Mouse (Mus musculus) heart, embryonic 15.5 days (tissue): ENCODE measurements at regions not wholly inside any gene's neighbourhood (a gene's known extent, or its start where the extent isn't known, plus 50 kb on each side); places are given as distances from the start of the nearest gene placed in this dataset.

Source experiments
- ATAC-seq: fragments of 200-750 bp; cut with Nextera tagmentation; replicated peaks from 2 replicates; pipeline ENCODE4 v1.8.0; 2017; ENCODE audit warnings: low read depth, moderate TSS enrichment; ENCODE audit not compliant: insufficient number of reproducible peaks, insufficient read depth, low FRiP score
- H3K27ac ChIP-seq: fragments of 300-500 bp; sonication (generic); 2 replicates; pipeline ENCODE4 v1.5.1; 2015; ENCODE audit warnings: mild to moderate bottlenecking, inconsistent platforms
- H3K27me3 ChIP-seq: fragments of 300-500 bp; sonication (generic); 2 replicates; pipeline ENCODE4 v1.6.1; 2015; ENCODE audit warnings: inconsistent platforms
- H3K36me3 ChIP-seq: fragments of 300-500 bp; sonication (generic); 2 replicates; pipeline ENCODE4 v1.6.1; 2015; ENCODE audit warnings: mild to moderate bottlenecking, inconsistent platforms
- H3K4me1 ChIP-seq: fragments of 300-500 bp; sonication (generic); replicated peaks from 2 replicates; pipeline ENCODE4 v1.6.1; 2015; ENCODE audit warnings: inconsistent platforms
- H3K4me2 ChIP-seq: fragments of 300-500 bp; sonication (generic); 2 replicates; pipeline ENCODE4 v1.6.1; 2015; ENCODE audit warnings: inconsistent platforms, mild to moderate bottlenecking, moderate library complexity
- H3K4me3 ChIP-seq: fragments of 300-500 bp; sonication (generic); 2 replicates; pipeline ENCODE4 v1.5.1; 2015; ENCODE audit warnings: mild to moderate bottlenecking, inconsistent platforms
- H3K9ac ChIP-seq: fragments of 300-500 bp; sonication (generic); 2 replicates; pipeline ENCODE4 v1.6.1; 2015; ENCODE audit warnings: mild to moderate bottlenecking, inconsistent platforms
- H3K9me3 ChIP-seq: fragments of 300-500 bp; sonication (generic); replicated peaks from 2 replicates; pipeline ENCODE4 v1.6.1; 2016; ENCODE audit warnings: inconsistent platforms
- WGBS: fragments of 180-500 bp; shearing (Covaris S2); methylation state at CpG from one replicate; pipeline ENCODE4 v1.1.7; 2015; ENCODE audit warnings: mixed read lengths; 5-methylcytosine and 5-hydroxymethylcytosine counted together

GRCm38 (mm10) chr10:118603857-118604414 lies 163.1 kb downstream of the Ifng start:
- H3K9me3 ChIP-seq: no peaks in the 10 kb centered on the region
- no peak overlapping the region for H3K9ac ChIP-seq
- 0 out of 2 replicates have a peak, but pooled peaks cover 3% of the 10 kb centered on the region for H3K4me1 ChIP-seq
- no peak overlapping the region for H3K27ac ChIP-seq
- no peak overlapping the region for H3K4me3 ChIP-seq
- ATAC-seq: no peak
- H3K27me3 ChIP-seq: no peaks in the 10 kb centered on the region
- no peaks in the 10 kb centered on the region for H3K36me3 ChIP-seq
- no peak overlapping the region for H3K4me2 ChIP-seq
- WGBS: 82% methylated on average over 13 of the region's 13 CpGs

- Histone ChIP-seq H3K4me1 (0 out of 2 replicates have a peak, but pooled peaks cover 3% of the 10 kb centered on the region), H3K27me3 (no peaks in the 10 kb centered on the region), H3K9ac (no peak overlapping the region), H3K4me2 (no peak overlapping the region), H3K9me3 (no peaks in the 10 kb centered on the region), H3K4me3 (no peak overlapping the region), H3K27ac (no peak overlapping the region), H3K36me3 (no peaks in the 10 kb centered on the region)
- no peak for ATAC-seq
- WGBS: 92% methylated on average over 10 of the region's 10 CpGs
These were observed 164.4 kb downstream of the Ifng start for GRCm38 (mm10) chr10:118605156-118605821.

- Histone ChIP-seq H3K4me1 (0 out of 2 replicates have a peak, but pooled peaks cover 3% of the 10 kb centered on the region), H3K9ac (no peak overlapping the region), H3K27me3 (no peaks in the 10 kb centered on the region), H3K4me2 (no peak overlapping the region), H3K36me3 (no peaks in the 10 kb centered on the region), H3K27ac (no peak overlapping the region), H3K4me3 (no peak overlapping the region), H3K9me3 (no peaks in the 10 kb centered on the region)
- WGBS: 79% methylated on average over 1 of the region's 1 CpGs
- no peak for ATAC-seq
These were observed 166.6 kb downstream of the Ifng start for GRCm38 (mm10) chr10:118607418-118607817.

- H3K27me3 ChIP-seq: no peaks in the 10 kb centered on the region
- H3K9me3 ChIP-seq: no peaks in the 10 kb centered on the region
- no peak overlapping the region for H3K27ac ChIP-seq
- H3K4me2 ChIP-seq: no peak overlapping the region
- WGBS: 69% methylated on average over 4 of the region's 4 CpGs
- no peak overlapping the region for H3K9ac ChIP-seq
- H3K36me3 ChIP-seq: no peaks in the 10 kb centered on the region
- no peak for ATAC-seq
- no peak overlapping the region for H3K4me3 ChIP-seq
- H3K4me1 ChIP-seq: no peaks in the 10 kb centered on the region
These were observed 167.7 kb downstream of the Ifng start for GRCm38 (mm10) chr10:118608376-118609145.

GRCm38 (mm10) chr10:118609157-118609556 lies 168.3 kb downstream of the Ifng start:
- Histone ChIP-seq H3K27ac (no peak overlapping the region), H3K9me3 (no peaks in the 10 kb centered on the region), H3K4me1 (no peaks in the 10 kb centered on the region), H3K4me2 (no peak overlapping the region), H3K27me3 (no peaks in the 10 kb centered on the region), H3K36me3 (no peaks in the 10 kb centered on the region), H3K4me3 (no peak overlapping the region), H3K9ac (no peak overlapping the region)
- WGBS: 61% methylated on average over 4 of the region's 4 CpGs
- no peak for ATAC-seq

GRCm38 (mm10) chr10:118610868-118611461 lies 170.1 kb downstream of the Ifng start:
- no peak overlapping the region for H3K4me2 ChIP-seq
- H3K4me1 ChIP-seq: no peaks in the 10 kb centered on the region
- H3K9me3 ChIP-seq: no peaks in the 10 kb centered on the region
- 74% methylated on average over 7 of the region's 7 CpGs for WGBS
- H3K4me3 ChIP-seq: no peak overlapping the region
- H3K36me3 ChIP-seq: no peaks in the 10 kb centered on the region
- no peak overlapping the region for H3K9ac ChIP-seq
- no peak overlapping the region for H3K27ac ChIP-seq
- no peaks in the 10 kb centered on the region for H3K27me3 ChIP-seq
- ATAC-seq: no peak

- ATAC-seq: no peak
- no peaks in the 10 kb centered on the region for H3K36me3 ChIP-seq
- H3K9ac ChIP-seq: no peak overlapping the region
- H3K4me3 ChIP-seq: no peak overlapping the region
- no peak overlapping the region for H3K27ac ChIP-seq
- H3K27me3 ChIP-seq: no peaks in the 10 kb centered on the region
- 78% methylated on average over 7 of the region's 7 CpGs for WGBS
- no peaks in the 10 kb centered on the region for H3K4me1 ChIP-seq
- H3K4me2 ChIP-seq: no peak overlapping the region
- H3K9me3 ChIP-seq: no peaks in the 10 kb centered on the region
These were observed 171.2 kb downstream of the Ifng start for GRCm38 (mm10) chr10:118612091-118612490.

- H3K27me3 ChIP-seq: no peaks in the 10 kb centered on the region
- H3K4me3 ChIP-seq: no peak overlapping the region
- H3K27ac ChIP-seq: no peak overlapping the region
- H3K4me2 ChIP-seq: no peak overlapping the region
- no peak overlapping the region for H3K9ac ChIP-seq
- WGBS: 79% methylated on average over 14 of the region's 14 CpGs
- no peaks in the 10 kb centered on the region for H3K9me3 ChIP-seq
- peaks cover 6% of the 10 kb centered on the region; the same call in 1 of the 2 replicates for H3K4me1 ChIP-seq
- no peaks in the 10 kb centered on the region for H3K36me3 ChIP-seq
- ATAC-seq: no peak
These were observed 172.3 kb downstream of the Ifng start for GRCm38 (mm10) chr10:118613056-118613695.

- ATAC-seq: no peak
- no peaks in the 10 kb centered on the region for H3K9me3 ChIP-seq
- H3K4me2 ChIP-seq: no peak overlapping the region
- H3K27ac ChIP-seq: no peak overlapping the region
- H3K36me3 ChIP-seq: no peaks in the 10 kb centered on the region
- peaks cover 6% of the 10 kb centered on the region; the same call in 1 of the 2 replicates for H3K4me1 ChIP-seq
- no peak overlapping the region for H3K9ac ChIP-seq
- H3K27me3 ChIP-seq: no peaks in the 10 kb centered on the region
- WGBS: 87% methylated on average over 6 of the region's 6 CpGs
- H3K4me3 ChIP-seq: no peak overlapping the region
These were observed 173.5 kb downstream of the Ifng start for GRCm38 (mm10) chr10:118614251-118614865.

GRCm38 (mm10) chr10:118615131-118616020 lies 174.5 kb downstream of the Ifng start:
- WGBS: 83% methylated on average over 10 of the region's 10 CpGs
- no peaks in the 10 kb centered on the region for H3K36me3 ChIP-seq
- no peaks in the 10 kb centered on the region for H3K9me3 ChIP-seq
- no peak overlapping the region for H3K4me3 ChIP-seq
- H3K27ac ChIP-seq: no peak overlapping the region
- H3K4me1 ChIP-seq: peaks cover 6% of the 10 kb centered on the region; the same call in 1 of the 2 replicates
- no peak overlapping the region for H3K9ac ChIP-seq
- H3K27me3 ChIP-seq: no peaks in the 10 kb centered on the region
- no peak overlapping the region for H3K4me2 ChIP-seq
- ATAC-seq: no peak
